Mouse (Mus musculus) cerebellum, adult 2 months (tissue): ENCODE measurements around the gene Hist1h3d. TPM values are rescaled to one million over a fixed set of nuclear protein-coding genes. Genes with fewer than 3 reads are reported as not detected.
"Not testable (repeated sequence)": the region's sequence is repeated elsewhere in the genome, so short reads cannot be mapped to it uniquely, and the experiment has no call there.

ENCODE experiments used
- DNase-seq, 2 experiments: peaks; one replicate each; pipeline ENCODE4 v3.0.0; 2021
- H3K27ac ChIP-seq: fragments of 200-500 bp; 2 replicates; pipeline ENCODE4 v1.5.1; 2012; ENCODE audit warnings: low read length, control low read depth, inconsistent platforms; ENCODE audit not compliant: insufficient read depth
- H3K27me3 ChIP-seq: fragments of 200-500 bp; 2 replicates; pipeline ENCODE4 v1.6.1; 2012; ENCODE audit warnings: inconsistent platforms, mild to moderate bottlenecking, low read length, moderate library complexity; ENCODE audit not compliant: control insufficient read depth, insufficient read depth
- H3K4me1 ChIP-seq: fragments of 200-500 bp; 2 replicates; pipeline ENCODE4 v1.6.1; 2011; ENCODE audit warnings: low read length; ENCODE audit not compliant: control insufficient read depth, insufficient read depth
- H3K4me3 ChIP-seq: fragments of 200-500 bp; replicated peaks from 2 replicates; pipeline ENCODE3; 2011; ENCODE audit warnings: mild to moderate bottlenecking, low read depth, low read length, control low read depth; ENCODE audit not compliant: insufficient read depth
- CTCF ChIP-seq: fragments of 200-500 bp; IDR thresholded peaks from 2 replicates; pipeline ENCODE4 v1.5.1; 2011; ENCODE audit warnings: low read depth, mild to moderate bottlenecking, control low read depth, low read length, moderate library complexity, borderline replicate concordance; ENCODE audit not compliant: insufficient read depth
- POLR2A ChIP-seq: fragments of 200-500 bp; IDR thresholded peaks from 2 replicates; pipeline ENCODE4 v1.6.1; 2011; ENCODE audit warnings: low read length, control low read depth, borderline replicate concordance; ENCODE audit not compliant: insufficient read depth
- WGBS: fragments of 180-500 bp; shearing (Covaris S2); methylation state at CpG from one replicate; pipeline ENCODE4 v1.1.7; 2018; 5-methylcytosine and 5-hydroxymethylcytosine counted together
- polyA plus RNA-seq: library from polyadenylated mRNA; depleted of rRNA; stranded (reverse); fragments of >200 nt; gene quantifications from 2 replicates; pipeline ENCODE4 v1.2.3, GENCODE M21; 2012

Hist1h3d gene
- polyA plus RNA-seq, 1 experiment = 2.0 TPM

- Histone ChIP-seq H3K27me3 (no peaks in the 10 kb centered on the region), H3K27ac (no peak overlapping the region), H3K4me1 (peaks cover 4% of the 10 kb centered on the region; the same call in 1 of the 2 replicates), H3K4me3 (no peak overlapping the region)
- DNase-seq = no peak
- TF ChIP-seq CTCF (no peak), POLR2A (no peak)
- WGBS = 15% methylated on average over 9 of the region's 9 CpGs
Observed at GRCm38 (mm10) chr13:23532262-23533075, 43.1 kb upstream of the Hist1h3d start.

GRCm38 (mm10) chr13:23533560-23534367 is 41.8 kb upstream of the Hist1h3d start, which contains the start of gene Hist1h2af:
Gene Hist1h2af, plus strand, starts transcription at chr13:23533906.
- WGBS = under 1% methylated on average over 22 of the region's 53 CpGs
- not testable (repeated sequence) for H3K4me1 ChIP-seq, H3K27me3 ChIP-seq, H3K27ac ChIP-seq
- peak; percentile 64 to 83 for DNase-seq
- H3K4me3 ChIP-seq = peak within 1 kb of the TSS; percentile 70

- Histone ChIP-seq H3K4me1 (peaks cover 4% of the 10 kb centered on the region; the same call in 1 of the 2 replicates), H3K4me3 (peak overlapping the region; percentile 31), H3K27me3 (no peaks in the 10 kb centered on the region), H3K27ac (no peak overlapping the region)
- DNase-seq = no peak
- TF ChIP-seq CTCF = no peak
- no peak for TF ChIP-seq POLR2A
- under 1% methylated on average over 15 of the region's 15 CpGs for WGBS
Observed at GRCm38 (mm10) chr13:23534368-23535131, 41.0 kb upstream of the Hist1h3d start.

GRCm38 (mm10) chr13:23535137-23536075 is 40.2 kb upstream of the Hist1h3d start, which contains the start of gene Hist1h3g:
Gene Hist1h3g, plus strand, starts transcription at chr13:23535422.
- WGBS = under 1% methylated on average over 55 of the region's 62 CpGs
- peak; percentile 81 to 87 for DNase-seq
- not testable (repeated sequence) for H3K4me1 ChIP-seq, H3K27ac ChIP-seq, H3K27me3 ChIP-seq
- peak within 1 kb of the TSS; percentile 31 for H3K4me3 ChIP-seq

GRCm38 (mm10) chr13:23536076-23536822 is 39.3 kb upstream of the Hist1h3d start:
- no peak overlapping the region for H3K27ac ChIP-seq
- H3K4me1 ChIP-seq = peaks cover 4% of the 10 kb centered on the region; the same call in 1 of the 2 replicates
- no peak overlapping the region for H3K4me3 ChIP-seq
- 10% methylated on average over 7 of the region's 7 CpGs for WGBS
- DNase-seq = no peak
- TF ChIP-seq CTCF = no peak
- no peak for TF ChIP-seq POLR2A
- H3K27me3 ChIP-seq = no peaks in the 10 kb centered on the region

GRCm38 (mm10) chr13:23537006-23537710 is 38.4 kb upstream of the Hist1h3d start:
- TF ChIP-seq POLR2A (no peak), CTCF (no peak)
- 81% methylated on average over 3 of the region's 3 CpGs for WGBS

More at GRCm38 (mm10) chr13:23537006-23537710, 38.4 kb upstream of the Hist1h3d start:
- Histone ChIP-seq H3K4me3 (no peak overlapping the region), H3K4me1 (peaks cover 4% of the 10 kb centered on the region; the same call in 1 of the 2 replicates), H3K27ac (no peak overlapping the region), H3K27me3 (no peaks in the 10 kb centered on the region)
- DNase-seq = no peak
